ENCODE assay signal across 7 mouse cellular contexts in the genomic region with DNA sequence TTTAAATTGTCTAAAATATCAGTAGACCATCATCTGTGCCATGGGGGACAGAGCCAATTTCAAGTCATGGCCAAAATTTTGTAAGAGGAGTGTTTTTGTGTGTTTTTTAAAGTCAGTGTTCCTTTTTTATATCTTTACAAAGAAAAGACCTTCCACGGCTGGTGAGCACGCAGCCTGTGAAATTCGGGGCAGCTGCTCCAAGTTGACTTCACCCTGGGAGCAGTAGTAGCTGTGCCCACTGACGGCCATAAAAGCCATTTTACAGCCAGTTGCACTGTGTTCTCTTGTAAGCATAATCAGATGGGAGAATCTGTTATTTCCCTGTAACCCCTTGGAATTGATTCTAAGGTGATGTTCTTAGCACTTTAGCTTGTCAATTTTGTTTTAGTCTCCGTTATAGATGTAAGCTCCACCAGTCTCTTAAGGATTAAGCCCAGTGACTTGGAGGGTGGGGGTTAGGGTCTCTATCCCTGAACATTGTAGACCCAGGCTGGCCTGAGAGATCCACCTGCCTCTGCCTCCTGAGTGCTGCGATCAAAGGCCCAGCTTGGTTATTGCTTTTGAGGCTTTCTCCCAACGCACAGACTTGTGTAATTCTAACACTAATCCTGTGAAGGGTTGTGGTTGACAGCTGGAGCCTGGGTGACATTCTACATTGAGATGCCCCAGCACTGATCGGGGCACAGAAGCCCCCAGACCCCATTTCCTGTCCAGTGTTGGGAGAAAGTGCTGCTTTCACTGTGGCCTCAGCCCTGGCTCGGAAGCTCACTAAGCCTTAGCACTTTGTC. TPM values are rescaled to one million over a fixed set of nuclear protein-coding genes. Genes with fewer than 3 reads are reported as not detected.
DNase-seq lines count a peak whose midpoint lies in the region; ATAC-seq and TF ChIP-seq lines count a peak whose summit lies in the region.

No protein-coding gene starts in this region.

- WGBS in thymus, adult 2 months = 79% methylated on average over 9 of the region's 9 CpGs
- WGBS in heart, embryonic 16.5 days = 58% methylated on average over 9 of the region's 9 CpGs
- WGBS in liver, embryonic 12.5 days (ENCODE audit: insufficient replicate concordance) = 73% methylated on average over 9 of the region's 9 CpGs
- WGBS in cerebellum, adult 2 months = 79% methylated on average over 9 of the region's 9 CpGs

- peak overlapping the region; percentile 17 for H3K4me3 ChIP-seq in thymus, adult 2 months (ENCODE audit: control insufficient read depth, insufficient read depth, low read length)
- H3K4me3 ChIP-seq in heart, embryonic 16.5 days (ENCODE audit: low read length) = peak overlapping the region; percentile 86
- peak overlapping the region; percentile 72 for H3K4me3 ChIP-seq in liver, embryonic 12.5 days
- H3K4me3 ChIP-seq in cerebellum, adult 2 months (replicated peaks; ENCODE audit: insufficient read depth, low read depth, low read length) = no peak overlapping the region

- H3K4me2 ChIP-seq in heart, embryonic 16.5 days (ENCODE audit: low read depth, low read length) = peak overlapping the region; percentile 70
- H3K4me2 ChIP-seq in liver, embryonic 12.5 days = peak overlapping the region; percentile 79

- no peak for ATAC-seq in heart, embryonic 16.5 days (replicated peaks; ENCODE audit: extremely low read depth, insufficient read depth, low FRiP score)
- no peak for ATAC-seq in liver, embryonic 12.5 days

- peaks cover 26% of the 10 kb centered on the region for H3K36me3 ChIP-seq in thymus, adult 2 months (ENCODE audit: control insufficient read depth, insufficient read depth, low read length)
- peaks cover 21% of the 10 kb centered on the region for H3K36me3 ChIP-seq in heart, embryonic 16.5 days (ENCODE audit: control insufficient read depth, insufficient read depth)
- peaks cover 25% of the 10 kb centered on the region for H3K36me3 ChIP-seq in liver, embryonic 12.5 days

- no peaks in the 10 kb centered on the region for H3K27me3 ChIP-seq in thymus, adult 2 months (ENCODE audit: control insufficient read depth, insufficient read depth, low read length)
- no peaks in the 10 kb centered on the region for H3K27me3 ChIP-seq in heart, embryonic 16.5 days (ENCODE audit: control insufficient read depth, insufficient read depth, low read length)
- no peaks in the 10 kb centered on the region for H3K27me3 ChIP-seq in liver, embryonic 12.5 days (replicated peaks)
- H3K27me3 ChIP-seq in cerebellum, adult 2 months (ENCODE audit: control insufficient read depth, insufficient read depth, low read length) = no peaks in the 10 kb centered on the region

- no peak overlapping the region for H3K27ac ChIP-seq in thymus, adult 2 months (ENCODE audit: control insufficient read depth, insufficient read depth, low read length)
- peak overlapping the region; percentile 94 for H3K27ac ChIP-seq in heart, embryonic 16.5 days (ENCODE audit: low read length)
- H3K27ac ChIP-seq in liver, embryonic 12.5 days = peak overlapping the region; percentile 69
- no peak overlapping the region for H3K27ac ChIP-seq in cerebellum, adult 2 months (ENCODE audit: insufficient read depth, low read length)

- peak overlapping the region; percentile 96 for H3K9ac ChIP-seq in heart, embryonic 16.5 days (ENCODE audit: low read length)
- peak overlapping the region; percentile 88; the same call in 1 of the 2 replicates for H3K9ac ChIP-seq in liver, embryonic 12.5 days

- no peak for DNase-seq in thymus, adult 2 months
- DNase-seq in thymus, postnatal 14 days = no peak
- DNase-seq in cerebellum, adult 2 months = no peak
- DNase-seq in layer of hippocampus, adult 11-12 months (ENCODE audit: low spot score) = no peak
- DNase-seq in spleen, postnatal 14 days (ENCODE audit: low spot score in 2 of 2) = no peak

- no peak for TF ChIP-seq POLR2A in thymus, adult 2 months (IDR thresholded peaks at IDR 0.05; ENCODE audit: control insufficient read depth, extremely low read depth, insufficient read depth, low read length, poor library complexity)
- no peak for TF ChIP-seq POLR2A in cerebellum, adult 2 months (IDR thresholded peaks at IDR 0.05; ENCODE audit: borderline replicate concordance, insufficient read depth, low read length)

- no peak for TF ChIP-seq CTCF in thymus, adult 2 months (IDR thresholded peaks at IDR 0.05; ENCODE audit: borderline replicate concordance, control insufficient read depth, extremely low read depth, insufficient read depth, low read length, poor library complexity)
- TF ChIP-seq CTCF in cerebellum, adult 2 months (IDR thresholded peaks at IDR 0.05; ENCODE audit: borderline replicate concordance, insufficient read depth, low read depth, low read length) = no peak

- peaks cover 49% of the 10 kb centered on the region for H3K4me1 ChIP-seq in thymus, adult 2 months (replicated peaks; ENCODE audit: control insufficient read depth, insufficient read depth, low read length)
- peaks cover 20% of the 10 kb centered on the region for H3K4me1 ChIP-seq in heart, embryonic 16.5 days (ENCODE audit: control insufficient read depth, insufficient read depth, low read length)
- peaks cover 71% of the 10 kb centered on the region for H3K4me1 ChIP-seq in liver, embryonic 12.5 days
- no peaks in the 10 kb centered on the region for H3K4me1 ChIP-seq in cerebellum, adult 2 months (ENCODE audit: control insufficient read depth, insufficient read depth, low read length)

- no peaks in the 10 kb centered on the region for H3K9me3 ChIP-seq in heart, embryonic 16.5 days (replicated peaks; ENCODE audit: control insufficient read depth, low read length)
- no peaks in the 10 kb centered on the region for H3K9me3 ChIP-seq in liver, embryonic 12.5 days (replicated peaks)

RNA-seq across cellular contexts. Expression of gene Txnip, which starts 3.3 kb away (rescaled TPM):
- 587 and 719 TPM in 2 replicates for polyA plus RNA-seq in thymus, adult 2 months (2012; rRNA removed)
- polyA plus RNA-seq in heart, embryonic 16.5 days (2015; fragmentation: Nextera tagmentation; extraction: Ambion mirVana) = 209 and 226 TPM in 2 replicates
- polyA plus RNA-seq in liver, embryonic 12.5 days (2016; fragmentation: Nextera tagmentation; extraction: Ambion mirVana) = 28.6 and 29.9 TPM in 2 replicates
- polyA plus RNA-seq in cerebellum, adult 2 months (2012; rRNA removed) = 15.2 and 21.9 TPM in 2 replicates

RNA-seq across cellular contexts. Expression of gene Gm16253, which starts 15.7 kb away (rescaled TPM):
- polyA plus RNA-seq in thymus, adult 2 months (2012; rRNA removed) = not detected in 2 replicates
- polyA plus RNA-seq in heart, embryonic 16.5 days (2015; fragmentation: Nextera tagmentation; extraction: Ambion mirVana) = 1.3 and 1.4 TPM in 2 replicates
- polyA plus RNA-seq in liver, embryonic 12.5 days (2016; fragmentation: Nextera tagmentation; extraction: Ambion mirVana) = 0.24 and 0.26 TPM in 2 replicates
- not detected in 2 replicates for polyA plus RNA-seq in cerebellum, adult 2 months (2012; rRNA removed)

RNA-seq across cellular contexts. Expression of gene Polr3gl, which starts 32.9 kb away (rescaled TPM):
- 17.8 and 18.2 TPM in 2 replicates for polyA plus RNA-seq in thymus, adult 2 months (2012; rRNA removed)
- polyA plus RNA-seq in heart, embryonic 16.5 days (2015; fragmentation: Nextera tagmentation; extraction: Ambion mirVana) = 33.4 and 36.4 TPM in 2 replicates
- polyA plus RNA-seq in liver, embryonic 12.5 days (2016; fragmentation: Nextera tagmentation; extraction: Ambion mirVana) = 16.7 and 19.8 TPM in 2 replicates
- 53.1 and 55.5 TPM in 2 replicates for polyA plus RNA-seq in cerebellum, adult 2 months (2012; rRNA removed)

RNA-seq across cellular contexts. Expression of gene Ankrd34a, which starts 35.4 kb away (rescaled TPM):
- polyA plus RNA-seq in thymus, adult 2 months (2012; rRNA removed) = 0.18 and 0.49 TPM in 2 replicates
- polyA plus RNA-seq in heart, embryonic 16.5 days (2015; fragmentation: Nextera tagmentation; extraction: Ambion mirVana) = 6.9 and 7.2 TPM in 2 replicates
- 0.33 and 0.44 TPM in 2 replicates for polyA plus RNA-seq in liver, embryonic 12.5 days (2016; fragmentation: Nextera tagmentation; extraction: Ambion mirVana)
- 53.2 and 58.1 TPM in 2 replicates for polyA plus RNA-seq in cerebellum, adult 2 months (2012; rRNA removed)

RNA-seq across cellular contexts. Expression of gene Hfe2, which starts 36.1 kb away (rescaled TPM):
- polyA plus RNA-seq in thymus, adult 2 months (2012; rRNA removed) = 1.3 and 10.4 TPM in 2 replicates
- polyA plus RNA-seq in heart, embryonic 16.5 days (2015; fragmentation: Nextera tagmentation; extraction: Ambion mirVana) = 8.5 and 10.9 TPM in 2 replicates
- polyA plus RNA-seq in liver, embryonic 12.5 days (2016; fragmentation: Nextera tagmentation; extraction: Ambion mirVana) = 0.68 and 0.98 TPM in 2 replicates
- 0.21 and 0.41 TPM in 2 replicates for polyA plus RNA-seq in cerebellum, adult 2 months (2012; rRNA removed)

Comparison
In these comparisons a context has a peak if more than half of its experiments do, and no peak if none do; other contexts are left out.
1. H3K27ac ChIP-seq: peak in heart, embryonic 16.5 days (single experiment) and liver, embryonic 12.5 days (single experiment); none in thymus, adult 2 months (single experiment) and cerebellum, adult 2 months (single experiment).